Mouse (Mus musculus) liver, postnatal 0 days (tissue): ENCODE results near the gene 4930502E18Rik.

Source experiments
- CTCF ChIP-seq: sonication (generic); IDR thresholded peaks from 2 replicates; pipeline ENCODE4 v1.5.1; 2016; ENCODE audit warnings: antibody characterized with exemption, low read depth
- EP300 ChIP-seq: IDR thresholded peaks from 2 replicates; pipeline ENCODE4 v1.6.1; 2016; ENCODE audit warnings: antibody characterized with exemption, low read depth, mild to moderate bottlenecking

GRCm38 (mm10) chrX:53757736-53758135 is 33.1 kb downstream of the 4930502E18Rik start, which contains the start of gene 1700013H16Rik:
- TF ChIP-seq EP300 (no peak), CTCF (no peak)
